Mouse (Mus musculus) left cerebral cortex, adult 18-20 months (tissue): ENCODE data around the gene Jagn1. TPM values are rescaled to one million over a fixed set of nuclear protein-coding genes. Genes with fewer than 3 reads are reported as not detected.
A peak's percentile ranks its signal among the peaks of the same experiment; 100 is the strongest.

Experiments used
- DNase-seq, 2 experiments: peaks; one replicate each; pipeline ENCODE4 v3.0.0; 2021 to 2022; ENCODE audit warnings: low spot score in 2 of 2, mixed read lengths in 1 of 2
- total RNA-seq, 2 experiments: library from RNA; stranded (reverse); gene quantifications; 2 replicates each; pipeline ENCODE4 v1.2.3; 2021

The Jagn1 gene
- total RNA-seq, 2 experiments from 2014 or later, result 41.9 to 42.6 TPM

DNA sequence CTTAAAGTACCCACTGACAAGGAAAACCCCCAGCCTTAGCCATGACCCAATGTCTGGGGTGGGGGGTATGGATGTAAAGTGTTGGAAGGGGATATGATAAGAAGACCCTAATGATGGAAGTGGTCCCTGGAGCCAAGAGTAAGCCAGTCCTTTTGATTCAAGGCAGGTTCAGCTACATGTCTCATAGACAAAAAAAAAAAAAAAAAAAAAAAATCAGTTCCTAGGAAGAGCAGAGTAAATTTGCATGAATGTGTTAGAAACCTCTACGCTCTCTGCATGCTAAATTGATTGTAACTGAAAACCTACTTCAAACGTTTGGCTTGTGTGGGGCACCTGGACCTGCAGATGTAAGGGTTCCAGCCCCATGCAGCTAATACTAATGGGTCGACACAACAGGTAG lies 10.6 kb upstream of the Jagn1 start:
- no peak for DNase-seq

DNA sequence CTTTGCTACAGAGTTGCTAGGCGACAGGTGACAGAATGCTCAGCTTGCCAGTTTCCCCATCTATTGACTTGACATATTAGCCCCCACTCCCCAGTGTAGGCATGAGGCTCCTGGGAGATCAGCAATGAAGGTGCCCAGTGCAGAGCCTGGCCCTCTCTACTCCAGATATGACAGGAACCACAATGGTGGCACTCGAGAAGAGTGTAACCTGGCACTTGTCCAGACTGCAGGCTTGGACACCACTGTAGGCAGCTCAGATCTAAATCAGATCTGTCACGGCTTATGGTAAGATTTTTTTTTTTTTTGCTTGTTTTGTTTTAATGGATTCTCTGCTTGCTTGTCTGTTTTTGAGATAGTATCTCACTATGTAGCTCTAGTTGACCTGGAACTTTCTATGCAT lies 8.7 kb upstream of the Jagn1 start:
- no peak for DNase-seq

DNA sequence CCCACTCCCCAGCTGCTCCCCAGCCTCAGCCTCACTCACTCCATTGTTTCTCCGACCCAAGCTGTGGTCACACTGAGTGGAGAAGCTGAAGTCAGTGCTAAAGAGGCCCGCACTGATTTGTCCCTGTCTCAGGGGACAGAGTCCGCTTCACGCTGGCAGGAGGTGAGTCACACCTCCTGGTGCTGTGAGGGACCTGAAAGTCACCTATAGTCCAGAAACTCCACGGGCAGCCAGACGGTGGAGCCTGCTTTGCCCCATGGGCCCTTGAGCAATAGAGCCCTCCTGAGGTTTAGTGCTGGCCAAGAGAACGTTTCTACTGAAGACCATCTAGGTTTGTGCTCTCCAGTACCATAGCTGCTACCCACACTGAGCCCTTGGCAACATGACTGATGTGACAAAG lies 7.7 kb upstream of the Jagn1 start:
- no peak for DNase-seq

DNA sequence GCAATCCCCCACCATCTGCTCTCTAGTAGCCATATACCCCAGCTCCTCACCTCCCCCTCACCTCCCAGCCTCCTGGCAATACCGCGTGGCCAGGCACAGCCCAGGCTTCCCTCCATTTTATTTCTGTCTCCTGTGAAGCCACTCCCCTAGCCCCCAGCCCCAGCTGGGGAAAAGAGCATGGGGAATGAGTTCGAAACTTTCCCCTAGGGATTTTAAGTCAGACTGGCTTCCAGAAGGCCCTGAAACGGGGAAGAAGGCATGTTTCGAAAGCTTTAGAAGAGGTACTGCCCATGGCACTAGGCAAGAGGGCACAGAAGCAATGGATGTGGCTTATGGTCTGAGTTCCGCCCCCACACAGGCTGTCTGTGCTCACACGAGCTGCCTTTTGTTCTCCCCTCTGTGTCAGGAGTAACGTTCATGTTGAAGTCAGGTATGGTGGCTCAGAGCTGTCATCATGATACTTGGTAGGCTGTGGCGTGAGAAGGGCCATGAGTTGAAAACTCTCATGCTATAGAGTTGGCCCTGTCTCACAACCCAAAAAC lies 6.6 kb upstream of the Jagn1 start, which contains the start of gene Cidec:
Gene Cidec, minus strand, starts transcription at position 97 of the 542 bp plus-strand sequence.
- DNase-seq, result no peak

DNA sequence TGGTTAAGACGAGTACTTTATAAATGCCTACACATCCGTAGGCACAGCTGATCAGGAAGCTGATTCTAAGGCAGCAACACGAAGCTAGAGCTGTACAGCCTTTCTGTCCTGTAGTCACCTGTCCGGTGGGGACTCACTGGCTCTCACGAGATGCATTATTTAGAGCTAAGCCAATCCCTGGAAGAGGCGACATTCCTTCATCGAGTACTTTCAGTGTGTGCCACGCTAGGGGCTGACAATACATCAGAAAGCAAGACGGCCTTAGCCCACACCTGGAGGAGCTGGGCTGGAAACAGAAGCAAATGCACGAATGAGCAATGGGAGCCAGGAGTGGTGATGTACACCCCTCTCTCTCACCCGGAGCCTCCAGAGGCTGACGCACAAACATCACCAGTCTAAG lies 5.2 kb upstream of the Jagn1 start:
- no peak for DNase-seq

DNA sequence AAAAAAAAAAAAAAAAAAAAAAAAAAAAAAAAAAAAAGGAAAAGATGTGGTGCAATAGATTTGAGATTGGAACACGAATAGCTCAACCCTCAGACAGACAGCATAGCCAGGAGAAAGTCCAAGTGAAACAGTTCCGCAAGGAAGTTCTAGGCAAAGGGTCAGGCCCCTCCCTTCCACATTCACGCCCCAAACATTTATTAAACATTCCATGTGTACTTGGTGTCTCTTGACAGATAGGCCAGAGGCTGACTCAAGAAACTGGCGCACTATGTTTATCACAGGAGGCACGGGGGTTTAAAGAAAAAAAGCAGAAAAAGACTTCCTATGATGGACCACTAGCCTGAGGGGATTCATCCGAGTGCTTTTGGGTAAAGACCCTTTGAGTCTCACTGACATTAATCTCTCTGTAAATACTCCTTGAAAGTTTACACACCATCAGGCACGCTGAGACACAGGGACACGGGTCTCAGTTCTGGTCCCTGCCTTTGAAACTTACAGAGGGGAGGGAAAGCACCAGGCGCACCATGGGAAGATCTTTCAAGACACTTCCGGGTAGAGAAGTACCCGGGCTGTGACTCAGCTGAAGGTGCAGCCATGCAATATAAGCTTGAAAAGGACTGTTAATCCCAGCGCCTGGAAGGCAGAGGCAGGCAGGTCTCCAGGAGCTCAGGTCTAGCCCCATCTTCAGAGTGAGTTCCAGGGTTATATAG lies 3.5 kb upstream of the Jagn1 start:
- DNase-seq, result no peak

DNA sequence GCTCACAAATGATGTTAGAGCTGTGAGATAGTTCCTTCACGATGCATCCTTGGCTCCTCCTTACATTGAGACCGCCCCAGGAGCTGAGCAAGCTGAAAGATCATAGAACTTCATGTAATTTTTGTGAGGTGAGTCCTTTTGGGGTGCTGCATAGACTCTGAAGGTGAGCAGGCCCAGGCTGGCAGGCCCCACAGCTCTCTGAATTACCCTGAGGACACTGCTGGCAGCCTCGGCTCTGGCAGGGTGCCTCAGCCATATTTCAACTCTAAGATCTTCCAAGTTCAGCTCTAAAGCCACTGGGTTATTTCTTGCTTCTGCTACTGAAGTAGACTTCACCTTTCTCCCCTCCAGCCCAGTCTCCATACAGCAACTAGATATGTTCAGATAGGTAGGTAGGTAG lies 1.7 kb upstream of the Jagn1 start:
- no peak for DNase-seq

DNA sequence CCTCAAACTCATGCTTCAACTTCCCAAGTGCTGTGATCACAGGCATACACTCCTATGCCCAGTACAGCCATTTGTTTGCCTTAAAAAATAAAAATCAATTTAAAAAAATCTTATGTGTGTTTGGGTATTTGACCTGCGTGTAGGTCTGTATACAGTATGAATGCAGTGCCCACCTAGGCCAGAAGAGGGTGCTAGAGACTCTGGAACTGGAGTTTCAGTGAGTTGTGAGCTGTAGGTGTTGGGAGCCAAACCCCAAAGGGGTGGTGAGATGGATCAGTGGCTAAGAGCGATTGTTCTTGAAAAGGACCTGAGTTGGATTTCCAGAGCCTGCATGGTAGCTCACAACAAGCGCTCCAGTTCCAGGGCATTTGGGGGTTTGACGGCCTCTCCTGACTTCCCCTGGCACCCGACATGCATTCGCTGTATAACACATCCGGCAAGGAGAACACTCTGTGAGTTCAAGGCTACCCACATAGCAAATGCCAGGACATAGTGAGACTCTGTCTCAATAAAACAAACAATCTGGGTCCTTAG lies 1.2 kb upstream of the Jagn1 start:
- peak; percentile 62 to 67 for DNase-seq

DNA sequence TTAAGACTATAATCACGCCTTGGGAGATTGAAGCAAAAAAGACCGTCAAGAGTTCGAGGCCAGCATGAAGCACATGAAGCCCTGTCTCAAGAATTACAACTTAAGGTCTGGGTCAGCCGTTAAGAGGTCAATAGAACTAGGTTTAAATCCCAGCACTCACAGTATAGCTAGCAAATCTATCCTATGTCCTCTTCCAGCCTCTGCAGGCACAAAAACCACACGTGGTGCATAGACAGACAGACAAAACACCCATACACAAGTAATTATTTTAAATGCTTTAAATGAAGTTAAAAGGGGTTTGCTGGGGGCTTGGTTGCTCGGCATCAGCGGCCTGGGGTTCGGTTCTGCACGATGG lies 305 bp upstream of the Jagn1 start:
- DNase-seq, result no peak

DNA sequence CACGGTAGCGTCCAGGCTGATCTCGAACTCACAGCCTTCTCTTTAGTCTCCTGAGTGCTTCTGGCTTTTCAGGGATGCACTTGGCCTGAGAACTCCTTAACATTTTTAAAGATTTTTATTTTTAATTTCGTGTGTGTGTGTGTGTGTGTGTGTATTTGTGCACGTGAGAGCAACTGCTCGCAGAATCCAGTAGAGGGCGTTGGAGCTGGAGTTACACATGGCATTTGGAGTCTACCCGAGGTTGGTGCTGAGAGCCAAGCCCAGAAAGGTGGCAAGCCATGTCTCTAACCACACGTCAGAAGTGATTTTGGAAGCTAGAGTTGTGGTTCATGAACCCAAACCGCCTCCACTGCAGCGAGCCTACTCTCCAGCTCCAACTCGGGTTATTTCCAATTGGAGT lies 722 bp downstream of the Jagn1 start:
- DNase-seq, result no peak

DNA sequence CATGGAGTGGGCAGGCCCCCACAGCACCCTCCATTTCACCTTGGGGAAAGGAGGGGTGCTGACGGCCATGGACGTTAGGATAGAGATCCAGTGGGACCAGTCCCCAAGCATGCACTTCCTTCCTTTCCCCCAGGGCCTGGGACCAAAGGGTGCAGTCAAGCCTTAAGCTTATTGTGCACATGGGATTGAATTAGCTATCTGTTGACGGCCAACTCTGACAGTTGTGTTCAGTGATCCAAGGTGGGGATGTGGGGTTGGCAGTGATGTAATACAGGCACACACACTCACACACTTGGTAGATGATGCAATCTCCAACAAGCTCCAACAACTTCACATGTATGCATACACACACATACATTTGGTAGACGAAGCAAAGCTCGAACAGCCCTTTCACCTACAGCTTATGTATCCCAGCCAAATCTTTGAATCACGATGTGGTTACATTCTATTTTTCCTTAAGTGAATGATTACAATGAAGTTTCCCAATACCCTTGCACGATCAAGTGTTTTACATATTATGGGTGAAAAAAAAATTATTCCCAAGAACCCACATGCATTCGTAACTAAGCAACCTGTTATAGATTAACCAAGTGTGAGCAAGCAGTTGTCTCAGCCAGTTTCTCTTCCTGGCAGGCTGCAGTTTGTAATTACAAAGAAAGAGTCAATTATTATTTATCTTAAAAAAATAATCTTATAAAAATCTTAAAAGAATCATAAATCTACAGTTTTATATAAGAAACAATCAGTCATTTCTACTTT lies 2.0 kb downstream of the Jagn1 start:
- DNase-seq, result no peak

DNA sequence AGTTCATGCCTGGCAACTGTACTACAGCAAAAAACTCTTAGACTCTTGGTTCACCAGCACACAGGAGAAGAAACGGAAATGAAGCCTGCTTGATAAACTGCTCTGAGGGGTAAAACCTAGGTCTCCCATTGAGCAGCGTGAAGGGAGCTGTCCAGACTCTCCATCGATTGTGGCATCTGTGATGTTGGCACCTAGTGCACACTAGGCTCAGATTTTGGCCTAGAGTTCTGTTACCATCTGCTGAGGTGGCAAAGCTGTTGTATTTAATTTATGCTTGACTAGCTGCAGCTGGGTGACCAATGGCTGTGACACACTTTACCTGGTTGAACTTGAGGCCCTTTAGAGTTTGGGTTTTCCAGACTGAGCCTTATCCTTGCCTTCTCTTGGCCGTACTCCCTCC lies 5.3 kb downstream of the Jagn1 start:
- no peak for DNase-seq

DNA sequence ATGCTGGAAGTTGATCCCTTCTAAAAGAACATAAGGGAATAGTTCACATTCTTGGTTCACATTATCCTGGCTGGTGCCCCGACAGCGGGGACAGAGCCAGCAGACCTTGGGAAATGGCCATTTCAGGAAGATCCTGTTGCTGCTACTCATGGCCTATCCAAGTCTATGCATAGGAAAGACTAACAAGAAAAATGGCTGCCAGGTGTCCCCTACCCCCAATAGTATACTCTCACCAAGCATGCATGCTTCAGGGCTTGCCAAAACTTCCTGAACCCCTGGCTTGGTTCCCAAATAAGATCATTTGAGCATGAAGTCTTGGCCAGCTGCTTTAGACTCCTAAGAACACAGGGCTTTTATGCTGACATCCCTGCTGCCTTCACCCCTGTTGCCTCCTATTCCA lies 9.5 kb downstream of the Jagn1 start:
- DNase-seq, result no peak

DNA sequence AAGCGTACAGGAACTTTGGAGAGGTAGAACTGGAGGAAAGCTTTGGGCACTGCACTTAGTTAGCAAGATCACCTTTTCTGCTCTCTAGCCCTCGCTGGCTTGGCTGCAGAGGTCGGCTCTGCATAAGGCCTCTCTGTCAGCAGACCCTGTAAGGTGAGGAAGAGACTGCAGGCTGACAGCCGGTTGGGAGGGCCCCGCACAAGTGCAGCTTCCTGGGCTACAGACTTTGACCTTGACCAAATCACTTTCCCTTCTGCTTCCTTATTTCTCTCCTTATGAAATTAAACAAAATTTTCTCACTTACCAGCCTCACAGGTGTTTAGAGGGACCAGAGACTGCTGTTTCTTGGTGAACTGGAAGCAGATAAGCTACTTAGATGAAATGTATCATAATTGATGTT lies 12.6 kb downstream of the Jagn1 start:
- DNase-seq, result no peak

DNA sequence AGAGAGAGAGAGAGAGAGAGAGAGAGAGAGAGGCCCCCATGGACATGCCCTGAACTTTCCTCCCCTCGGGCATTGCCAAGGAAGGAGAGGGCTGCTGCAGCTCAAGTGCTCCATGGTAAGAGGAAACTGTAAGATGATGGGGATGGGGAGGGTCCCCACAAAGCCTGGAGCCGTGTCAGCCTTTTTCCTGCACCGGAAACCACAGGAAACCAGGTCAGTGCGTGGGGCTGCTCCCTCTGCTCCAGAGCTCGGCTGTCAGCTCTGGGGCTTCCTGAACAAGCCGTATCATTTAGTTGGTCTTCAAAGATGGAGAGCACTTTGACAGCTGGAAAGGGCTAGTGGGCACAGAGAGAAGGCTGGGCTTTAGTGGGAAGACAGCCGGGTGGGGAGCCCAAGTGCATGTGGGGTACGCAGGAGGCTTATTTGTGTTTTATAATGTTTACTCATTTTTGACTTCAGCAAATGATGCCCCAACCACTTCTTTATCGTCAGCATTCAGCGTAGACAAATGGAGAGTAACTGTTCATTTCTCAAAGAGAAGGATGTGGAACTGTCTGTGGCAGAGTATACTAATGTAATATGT lies 15.7 kb downstream of the Jagn1 start, which contains the start of gene Il17re:
Gene Il17re, plus strand, starts transcription at position 533 of the 583 bp plus-strand sequence.
- no peak for DNase-seq

DNA sequence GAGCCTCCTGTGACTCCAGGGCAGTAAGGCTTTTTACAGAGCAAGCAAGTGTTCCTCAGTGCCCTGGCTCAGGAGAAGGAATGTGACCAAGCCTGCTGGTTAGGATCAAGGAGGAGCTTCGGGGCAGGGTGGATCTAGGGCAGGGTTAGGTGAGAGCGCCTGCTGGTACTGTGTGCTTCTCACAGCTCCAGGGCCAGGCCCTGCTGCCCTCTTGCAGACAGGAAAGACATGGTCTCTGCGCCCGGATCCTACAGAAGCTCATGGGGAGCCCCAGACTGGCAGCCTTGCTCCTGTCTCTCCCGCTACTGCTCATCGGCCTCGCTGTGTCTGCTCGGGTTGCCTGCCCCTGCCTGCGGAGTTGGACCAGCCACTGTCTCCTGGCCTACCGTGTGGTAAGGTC lies 16.3 kb downstream of the Jagn1 start:
- DNase-seq, result no peak

DNA sequence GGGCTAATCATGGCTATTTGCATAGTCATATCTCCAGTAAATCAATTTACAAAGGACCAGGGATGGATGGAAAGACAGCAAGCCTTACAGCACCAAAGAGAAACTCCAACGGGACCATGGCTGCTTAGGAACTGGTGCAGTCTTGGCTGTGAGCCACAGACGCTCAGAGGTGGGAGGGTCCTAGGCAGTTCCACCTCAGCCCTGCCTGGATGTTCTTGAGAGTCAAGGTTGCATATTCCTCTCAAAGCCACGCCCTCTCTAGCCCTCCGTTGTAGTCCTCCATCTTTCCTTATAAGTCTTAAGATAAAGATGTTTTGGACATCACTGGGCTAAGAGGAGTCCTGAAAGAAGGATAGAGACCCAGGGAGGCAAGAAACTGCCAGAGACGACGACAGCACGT lies 21.7 kb downstream of the Jagn1 start:
- no peak for DNase-seq

DNA sequence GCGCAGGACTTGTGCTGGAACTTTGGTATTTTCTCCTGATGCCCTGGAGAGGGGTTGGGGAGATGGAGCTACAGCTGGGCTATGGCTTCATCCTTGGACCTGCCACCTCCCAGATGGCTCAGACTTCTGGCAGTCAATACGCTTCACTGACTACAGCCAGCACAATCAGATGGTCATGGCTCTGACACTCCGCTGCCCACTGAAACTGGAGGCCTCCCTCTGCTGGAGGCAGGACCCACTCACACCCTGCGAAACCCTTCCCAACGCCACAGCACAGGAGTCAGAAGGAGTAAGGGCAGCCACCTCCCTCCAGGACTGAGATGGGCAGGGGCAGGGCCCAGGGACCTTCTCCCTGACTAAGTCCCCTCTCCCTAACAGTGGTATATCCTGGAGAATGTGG lies 23.2 kb downstream of the Jagn1 start:
- no peak for DNase-seq

DNA sequence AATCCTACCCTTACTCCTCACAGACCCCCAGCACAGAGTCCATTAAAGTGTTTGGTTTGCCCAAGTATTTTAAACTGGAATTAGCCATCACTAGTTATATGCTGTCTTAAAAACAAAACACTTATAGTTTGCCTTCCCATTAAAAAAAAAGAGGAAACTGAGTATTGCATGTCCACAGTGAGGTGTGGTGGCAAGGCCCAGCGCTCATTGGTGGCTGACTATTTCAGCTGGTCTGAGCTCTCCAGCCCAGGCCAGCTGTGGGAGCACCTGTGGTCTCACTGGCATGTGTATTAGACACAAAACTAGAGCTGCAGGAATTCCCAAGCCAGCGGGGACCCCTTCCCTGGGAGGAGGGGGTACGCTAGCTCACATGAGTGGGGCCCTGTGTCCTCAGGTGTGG lies 26.1 kb downstream of the Jagn1 start:
- DNase-seq, result no peak

DNA sequence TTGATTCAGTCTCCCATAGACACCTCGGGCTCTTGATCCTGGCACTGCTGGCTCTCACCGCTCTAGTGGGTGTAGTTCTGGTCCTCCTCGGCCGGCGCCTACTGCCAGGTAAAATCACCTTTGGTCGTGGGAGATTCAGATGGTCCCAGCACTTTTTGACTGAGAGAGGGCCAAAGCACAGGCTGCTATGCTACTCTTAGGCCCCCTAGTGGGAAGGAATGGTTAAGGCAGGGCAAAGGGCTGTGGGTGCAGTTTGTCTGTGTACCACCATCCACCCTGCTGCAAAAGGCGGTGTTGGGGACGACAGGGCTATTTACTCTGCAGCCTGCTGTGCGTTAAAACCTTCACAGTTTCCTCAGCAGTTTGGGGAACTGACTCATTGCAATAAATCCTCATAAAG lies 26.7 kb downstream of the Jagn1 start:
- DNase-seq, result peak; percentile 54 to 55

DNA sequence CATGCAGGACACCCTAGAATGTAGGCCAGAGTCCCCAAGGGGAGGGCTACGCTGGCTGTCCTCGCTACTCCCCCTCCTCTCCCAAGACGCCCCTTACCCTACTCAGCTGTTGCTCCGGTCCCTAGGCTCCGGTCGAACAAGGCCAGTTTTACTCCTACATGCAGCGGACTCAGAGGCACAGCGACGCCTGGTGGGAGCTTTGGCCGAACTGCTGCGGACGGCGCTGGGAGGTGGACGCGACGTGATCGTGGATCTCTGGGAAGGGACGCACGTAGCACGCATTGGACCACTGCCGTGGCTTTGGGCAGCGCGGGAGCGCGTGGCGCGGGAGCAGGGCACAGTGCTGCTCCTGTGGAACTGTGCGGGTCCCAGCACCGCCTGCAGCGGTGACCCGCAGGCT lies 27.1 kb downstream of the Jagn1 start:
- peak; percentile 76 to 80 for DNase-seq
